Mouse (Mus musculus): ENCODE measurements around the gene Atp6v0a4.

GRCm38 (mm10) chr6:38021406-38021805, 103.0 kb downstream of the Atp6v0a4 start:
- TF ChIP-seq CTCF (IDR thresholded peaks at IDR 0.05; ENCODE audit: borderline replicate concordance, insufficient read depth, low read length) (no peak), POLR2A (IDR thresholded peaks at IDR 0.05; ENCODE audit: low read depth, low read length) (no peak)

Data from embryonic fibroblast, embryonic 13.5 days (primary cell).